Mouse (Mus musculus) E14TG2a.4 (cell line): ENCODE measurements around the gene Fyn.

ENCODE experiments used
- CTCF ChIP-seq: conservative IDR thresholded peaks from 2 replicates; pipeline ENCODE4 v1.5.1; 2014; ENCODE audit warnings: low read length
- POU5F1 ChIP-seq: IDR thresholded peaks from 2 replicates; pipeline ENCODE4 v1.6.1; 2014; ENCODE audit warnings: low read length, borderline replicate concordance

DNA sequence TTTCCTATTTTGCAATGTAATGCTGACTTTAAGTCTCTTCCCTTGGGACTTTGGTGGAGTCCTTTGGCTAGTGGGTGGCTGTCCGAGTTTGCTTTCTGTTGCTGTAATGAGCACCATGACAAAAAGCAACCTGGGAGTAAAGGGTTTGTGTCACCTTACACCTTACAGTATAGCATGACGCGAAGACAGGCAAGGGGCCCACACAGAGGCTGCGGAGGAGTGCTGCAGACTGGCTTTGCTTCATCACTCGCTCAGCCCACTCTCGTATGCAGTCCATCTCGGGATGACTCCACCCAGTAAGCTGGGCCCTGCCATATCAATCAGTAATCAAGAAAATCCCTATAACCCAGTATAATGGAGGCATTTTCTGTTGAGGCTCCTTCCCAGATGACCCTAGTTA, 65.2 kb downstream of the Fyn start:
- TF ChIP-seq POU5F1 (no peak), CTCF (no peak)
